Mouse (Mus musculus): ENCODE measurements at regions not wholly inside any gene's neighbourhood (a gene's known extent, or its start where the extent isn't known, plus 50 kb on each side); places are given as distances from the start of the nearest gene placed in this dataset.

DNA sequence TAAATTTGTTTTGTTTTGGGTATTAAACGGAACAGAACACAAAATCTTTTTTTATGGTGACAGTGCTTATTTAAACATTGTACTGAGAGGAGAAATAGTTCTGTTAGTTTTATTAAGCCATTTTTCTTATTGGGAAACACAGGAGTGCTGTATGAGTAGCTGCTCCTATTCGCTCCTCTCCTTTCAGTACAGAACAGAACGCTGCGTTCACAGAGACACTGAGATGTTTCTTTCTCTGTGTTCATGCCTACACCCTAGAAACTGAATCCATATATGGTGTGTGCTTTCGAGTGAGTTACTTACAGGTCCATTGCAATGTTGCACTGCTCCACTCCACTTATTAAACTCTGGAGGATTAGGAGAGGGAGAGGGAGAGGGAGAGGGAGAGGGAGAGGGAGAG lies 634.9 kb upstream of the Adamts5 start:
- Histone ChIP-seq H3K9me3 (replicated peaks) (no peaks in the 10 kb centered on the region), H3K27ac (no peak overlapping the region), H3K4me3 (no peak overlapping the region), H3K27me3 (no peaks in the 10 kb centered on the region), H3K9ac (no peak overlapping the region), H3K4me1 (no peaks in the 10 kb centered on the region), H3K36me3 (ENCODE audit: poor library complexity, severe bottlenecking) (no peaks in the 10 kb centered on the region), H3K4me2 (no peak overlapping the region)
- ATAC-seq: no peak
- 86% methylated on average over 5 of the region's 5 CpGs for WGBS

DNA sequence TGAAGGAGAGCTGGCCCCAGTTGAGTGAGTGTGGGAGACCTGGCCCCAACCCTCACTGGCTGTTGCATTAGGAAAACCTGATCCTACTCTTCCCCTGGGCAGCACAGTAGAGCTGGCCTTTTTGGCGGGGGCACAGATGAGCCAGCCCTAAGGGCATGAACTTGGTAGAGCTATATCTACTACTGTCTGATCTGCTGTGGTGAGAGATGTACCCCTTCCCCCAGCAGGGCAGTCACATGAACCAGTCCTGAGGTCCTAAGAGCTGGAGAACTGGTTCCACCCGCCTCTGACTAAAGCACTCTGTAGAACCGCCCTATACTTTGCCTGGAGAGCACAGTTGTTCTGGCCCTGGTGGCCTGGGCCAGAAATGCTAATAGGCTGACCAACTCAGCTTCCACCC lies 622.5 kb upstream of the Adamts5 start:
- Histone ChIP-seq H3K9ac (no peak overlapping the region), H3K4me1 (no peaks in the 10 kb centered on the region), H3K27ac (no peak overlapping the region), H3K4me3 (no peak overlapping the region), H3K9me3 (replicated peaks) (no peaks in the 10 kb centered on the region), H3K27me3 (no peaks in the 10 kb centered on the region), H3K36me3 (ENCODE audit: poor library complexity, severe bottlenecking) (no peaks in the 10 kb centered on the region), H3K4me2 (no peak overlapping the region)
- ATAC-seq: no peak
- 86% methylated on average over 3 of the region's 3 CpGs for WGBS

DNA sequence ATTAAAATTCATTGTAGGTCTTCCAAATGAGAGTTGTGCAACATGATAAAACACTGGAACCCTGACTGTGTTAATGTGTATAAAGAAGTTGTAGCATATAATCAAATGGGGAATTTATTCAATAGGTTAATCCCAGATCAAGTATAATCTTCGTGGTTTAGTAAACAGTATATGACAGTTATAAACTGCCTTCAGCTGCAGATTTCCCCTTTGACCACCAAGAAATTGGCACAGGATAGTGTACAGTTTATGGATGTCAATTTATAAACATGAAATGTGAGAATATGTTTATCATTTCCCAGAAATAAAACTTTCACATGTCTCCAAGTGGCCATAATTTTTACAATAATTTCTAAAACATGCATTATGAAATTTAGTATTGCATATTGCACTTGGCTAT lies 615.3 kb upstream of the Adamts5 start:
- H3K27me3 ChIP-seq: no peaks in the 10 kb centered on the region
- no peak overlapping the region for H3K9ac ChIP-seq
- no peak for ATAC-seq
- no peak overlapping the region for H3K4me3 ChIP-seq
- H3K4me1 ChIP-seq: peaks cover 4% of the 10 kb centered on the region; the same call in 1 of the 2 replicates
- no peak overlapping the region for H3K27ac ChIP-seq
- no peaks in the 10 kb centered on the region for H3K9me3 ChIP-seq (replicated peaks)
- H3K4me2 ChIP-seq: no peak overlapping the region
- 51% methylated on average over 1 of the region's 1 CpGs for WGBS
- H3K36me3 ChIP-seq (ENCODE audit: poor library complexity, severe bottlenecking): no peaks in the 10 kb centered on the region

DNA sequence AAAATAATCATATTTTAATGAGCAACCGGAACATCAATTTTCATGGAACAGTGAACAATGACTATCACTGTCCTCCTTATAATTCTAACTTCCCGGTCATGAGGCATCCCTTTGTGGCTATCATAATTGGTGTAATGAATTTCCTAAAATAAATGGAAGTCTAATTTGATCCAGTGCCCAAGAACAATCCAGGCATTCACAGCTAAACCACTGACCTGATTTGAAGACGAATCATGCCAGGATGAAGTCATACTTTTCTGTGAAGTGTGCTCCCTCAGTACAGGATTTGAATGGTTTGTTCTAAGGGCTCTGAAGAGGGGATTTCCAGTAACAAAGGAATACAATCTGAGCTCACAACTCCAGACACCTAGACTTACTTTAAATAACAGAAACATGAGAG lies 614.5 kb upstream of the Adamts5 start:
- no peaks in the 10 kb centered on the region for H3K36me3 ChIP-seq (ENCODE audit: poor library complexity, severe bottlenecking)
- peak; percentile 90 for ATAC-seq
- H3K9ac ChIP-seq: no peak overlapping the region
- no peak overlapping the region for H3K4me3 ChIP-seq
- no peaks in the 10 kb centered on the region for H3K27me3 ChIP-seq
- no peaks in the 10 kb centered on the region for H3K9me3 ChIP-seq (replicated peaks)
- WGBS: 25% methylated on average over 3 of the region's 3 CpGs
- no peak overlapping the region for H3K27ac ChIP-seq
- no peak overlapping the region for H3K4me2 ChIP-seq
- peaks cover 4% of the 10 kb centered on the region; the same call in 1 of the 2 replicates for H3K4me1 ChIP-seq

DNA sequence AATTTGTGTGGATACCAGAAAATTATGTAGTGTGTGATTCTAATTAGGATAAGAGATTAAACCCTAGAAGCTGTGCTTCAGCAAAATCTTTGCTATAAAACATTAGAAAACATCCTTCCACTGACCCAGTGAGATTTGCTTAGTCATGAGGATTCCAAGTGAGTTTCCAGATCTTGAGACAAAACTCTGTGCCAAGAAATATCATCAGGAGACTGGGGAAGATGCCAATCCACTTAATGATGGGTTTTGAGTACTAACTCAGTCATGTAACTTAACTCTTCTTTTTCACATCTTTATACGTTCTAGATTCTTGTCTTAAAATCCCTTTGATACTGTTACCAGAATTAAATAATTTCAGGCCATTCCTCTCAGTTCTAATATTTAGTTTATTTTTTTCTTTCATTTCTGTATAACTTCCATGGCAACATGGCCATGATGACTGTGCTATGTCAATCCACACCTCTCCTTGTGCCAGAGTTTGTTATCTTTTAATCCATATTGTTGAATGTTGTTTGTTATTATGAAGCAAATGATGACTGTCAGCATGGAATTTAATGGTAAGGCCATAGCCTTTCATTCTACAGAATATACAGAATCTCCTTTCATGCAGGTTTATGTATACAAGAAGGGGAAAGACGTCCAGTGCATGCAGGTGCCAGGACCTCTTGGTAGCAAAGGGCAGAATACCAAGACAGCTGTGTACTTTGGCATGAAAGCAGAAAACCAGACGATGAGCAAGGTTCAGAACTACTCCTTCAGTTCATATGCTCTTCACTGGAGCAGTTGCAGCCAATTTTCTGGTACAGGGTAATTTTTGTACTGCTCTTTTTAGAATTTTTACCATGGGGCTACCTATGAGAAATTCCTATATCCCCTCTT lies 599.7 kb upstream of the Adamts5 start:
- H3K27me3 ChIP-seq: no peaks in the 10 kb centered on the region
- H3K27ac ChIP-seq: no peak overlapping the region
- H3K9me3 ChIP-seq (replicated peaks): no peaks in the 10 kb centered on the region
- H3K4me3 ChIP-seq: no peak overlapping the region
- H3K4me2 ChIP-seq: no peak overlapping the region
- 74% methylated on average over 3 of the region's 3 CpGs for WGBS
- H3K4me1 ChIP-seq: no peaks in the 10 kb centered on the region
- ATAC-seq: no peak
- no peak overlapping the region for H3K9ac ChIP-seq
- H3K36me3 ChIP-seq (ENCODE audit: poor library complexity, severe bottlenecking): no peaks in the 10 kb centered on the region

DNA sequence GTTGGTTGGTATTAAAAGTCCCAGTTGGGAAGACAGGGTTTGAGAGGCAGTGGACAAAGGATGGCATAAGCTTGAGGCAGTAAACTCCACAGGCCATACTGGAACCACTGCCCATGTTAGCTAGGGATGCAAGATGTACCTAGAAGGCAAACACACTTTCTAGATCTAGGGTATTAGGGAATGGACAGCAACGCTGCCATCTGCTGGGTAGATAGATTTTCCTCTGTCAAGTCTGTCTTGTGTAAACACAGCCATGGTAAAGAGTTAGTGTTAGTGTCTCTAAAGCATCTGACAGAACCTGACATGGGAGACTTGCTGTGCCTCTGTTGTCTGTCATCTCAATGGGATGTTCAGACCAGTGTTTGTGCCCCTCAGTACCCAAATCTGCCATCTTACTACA lies 573.5 kb upstream of the Adamts5 start:
- Histone ChIP-seq H3K4me1 (no peaks in the 10 kb centered on the region), H3K4me2 (no peak overlapping the region), H3K36me3 (ENCODE audit: poor library complexity, severe bottlenecking) (no peaks in the 10 kb centered on the region), H3K27me3 (no peaks in the 10 kb centered on the region), H3K9me3 (replicated peaks) (no peaks in the 10 kb centered on the region), H3K9ac (no peak overlapping the region), H3K4me3 (no peak overlapping the region), H3K27ac (no peak overlapping the region)
- 75% methylated on average over 1 of the region's 1 CpGs for WGBS
- no peak for ATAC-seq

DNA sequence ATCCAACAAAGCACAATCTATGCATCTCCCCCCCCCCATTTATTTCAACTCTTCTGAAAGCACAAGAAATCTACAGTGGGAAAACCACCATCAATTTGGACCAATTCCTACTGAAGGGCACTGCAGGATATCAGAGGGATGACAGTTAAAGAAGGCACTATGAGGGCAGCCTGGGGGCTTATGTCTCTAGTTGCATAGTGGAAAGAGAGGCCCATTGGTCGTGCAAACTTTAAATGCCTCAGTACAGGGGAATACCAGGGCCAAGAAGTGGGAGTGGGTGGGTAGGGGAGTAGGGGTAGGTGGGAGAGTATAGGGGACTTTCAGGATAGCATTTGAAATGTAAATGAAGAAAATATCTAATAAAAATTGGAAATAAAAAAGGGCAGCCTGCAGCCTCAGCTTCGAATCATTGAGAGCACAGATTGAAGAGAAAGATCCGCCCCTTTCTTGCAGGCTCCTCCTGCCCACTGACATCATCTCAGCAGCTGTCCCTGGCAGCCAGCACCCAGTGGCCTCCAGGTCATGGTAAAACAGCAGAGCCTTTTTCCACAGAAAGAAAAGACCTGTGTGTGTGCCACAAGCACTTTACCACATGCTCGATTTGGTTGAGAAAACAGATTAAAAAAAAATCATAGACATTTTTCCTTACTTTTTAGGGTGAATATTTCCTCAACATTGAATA lies 571.6 kb upstream of the Adamts5 start:
- Histone ChIP-seq H3K27me3 (no peaks in the 10 kb centered on the region), H3K4me3 (no peak overlapping the region), H3K36me3 (ENCODE audit: poor library complexity, severe bottlenecking) (no peaks in the 10 kb centered on the region), H3K9ac (no peak overlapping the region), H3K27ac (no peak overlapping the region), H3K4me2 (no peak overlapping the region), H3K9me3 (replicated peaks) (no peaks in the 10 kb centered on the region), H3K4me1 (no peaks in the 10 kb centered on the region)
- peak; percentile 61; the same call in 1 of the 2 replicates for ATAC-seq
- WGBS: 51% methylated on average over 4 of the region's 4 CpGs

DNA sequence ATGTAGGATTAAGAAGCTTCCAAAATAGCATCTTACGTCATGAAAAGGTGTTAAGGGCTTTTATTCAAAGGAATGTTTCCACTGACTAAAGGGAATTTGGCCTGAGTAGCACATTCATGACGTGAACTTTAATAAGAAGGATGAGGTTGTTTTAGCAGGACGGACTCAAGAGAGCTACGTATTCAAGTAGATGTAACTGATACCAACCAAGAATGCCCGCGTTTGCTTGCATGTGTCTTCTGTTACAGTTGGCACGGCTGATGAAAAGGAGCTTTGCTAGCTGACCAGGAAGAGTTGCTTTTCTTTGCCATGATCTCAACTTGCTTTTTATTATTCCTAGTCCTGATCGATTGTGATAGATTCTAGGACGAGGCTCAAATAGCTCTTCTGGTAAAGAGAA lies 559.4 kb upstream of the Adamts5 start:
- Histone ChIP-seq H3K4me2 (no peak overlapping the region), H3K9ac (no peak overlapping the region), H3K27ac (no peak overlapping the region), H3K36me3 (ENCODE audit: poor library complexity, severe bottlenecking) (no peaks in the 10 kb centered on the region), H3K4me3 (no peak overlapping the region), H3K27me3 (no peaks in the 10 kb centered on the region), H3K9me3 (replicated peaks) (no peaks in the 10 kb centered on the region), H3K4me1 (no peaks in the 10 kb centered on the region)
- no peak for ATAC-seq
- WGBS: 81% methylated on average over 9 of the region's 9 CpGs

DNA sequence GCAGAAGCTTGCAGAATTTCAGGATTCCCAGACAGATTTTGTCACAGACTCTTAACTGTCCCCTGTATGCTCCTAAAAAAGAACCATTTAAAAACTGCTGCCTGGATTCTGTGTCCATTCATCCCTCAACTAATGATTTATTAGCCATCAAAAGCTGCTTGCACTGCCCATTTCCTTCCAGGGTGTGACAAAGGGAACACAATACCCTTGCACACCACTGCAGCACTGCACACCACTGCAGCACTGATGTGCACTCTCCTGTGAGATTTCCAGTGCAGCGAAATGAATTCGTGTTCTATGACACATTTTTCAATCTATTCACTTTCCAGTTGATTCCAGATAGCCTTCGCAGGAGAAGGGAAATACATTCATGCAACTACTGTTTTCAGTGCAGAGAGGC lies 555.0 kb upstream of the Adamts5 start:
- H3K4me1 ChIP-seq: no peaks in the 10 kb centered on the region
- no peaks in the 10 kb centered on the region for H3K9me3 ChIP-seq (replicated peaks)
- no peak overlapping the region for H3K9ac ChIP-seq
- no peaks in the 10 kb centered on the region for H3K36me3 ChIP-seq (ENCODE audit: poor library complexity, severe bottlenecking)
- no peak overlapping the region for H3K4me3 ChIP-seq
- H3K27me3 ChIP-seq: no peaks in the 10 kb centered on the region
- H3K27ac ChIP-seq: no peak overlapping the region
- WGBS: 73% methylated on average over 3 of the region's 3 CpGs
- no peak overlapping the region for H3K4me2 ChIP-seq
- no peak for ATAC-seq

DNA sequence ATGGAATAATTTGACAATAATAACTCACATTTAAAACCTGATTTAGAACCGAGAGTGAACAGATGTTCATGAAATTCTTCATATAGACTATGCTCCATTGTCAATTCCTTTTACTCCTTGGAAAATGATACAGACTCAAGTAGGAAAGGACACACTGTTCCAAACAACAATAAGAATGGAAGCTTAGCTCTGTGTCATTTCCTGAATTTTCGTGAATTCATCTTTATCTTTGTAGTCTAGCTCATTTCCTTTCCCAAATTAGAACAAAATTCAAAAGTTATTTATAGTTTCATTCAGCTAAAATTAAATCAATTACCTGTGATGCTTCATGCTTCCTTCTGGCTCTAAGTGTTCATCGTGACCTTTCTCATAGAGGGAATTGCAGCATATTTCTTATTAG lies 553.2 kb upstream of the Adamts5 start:
- Histone ChIP-seq H3K27ac (no peak overlapping the region), H3K27me3 (no peaks in the 10 kb centered on the region), H3K4me1 (no peaks in the 10 kb centered on the region), H3K4me3 (no peak overlapping the region), H3K4me2 (no peak overlapping the region), H3K9ac (no peak overlapping the region), H3K36me3 (ENCODE audit: poor library complexity, severe bottlenecking) (no peaks in the 10 kb centered on the region), H3K9me3 (replicated peaks) (no peaks in the 10 kb centered on the region)
- 72% methylated on average over 3 of the region's 3 CpGs for WGBS
- no peak for ATAC-seq

DNA sequence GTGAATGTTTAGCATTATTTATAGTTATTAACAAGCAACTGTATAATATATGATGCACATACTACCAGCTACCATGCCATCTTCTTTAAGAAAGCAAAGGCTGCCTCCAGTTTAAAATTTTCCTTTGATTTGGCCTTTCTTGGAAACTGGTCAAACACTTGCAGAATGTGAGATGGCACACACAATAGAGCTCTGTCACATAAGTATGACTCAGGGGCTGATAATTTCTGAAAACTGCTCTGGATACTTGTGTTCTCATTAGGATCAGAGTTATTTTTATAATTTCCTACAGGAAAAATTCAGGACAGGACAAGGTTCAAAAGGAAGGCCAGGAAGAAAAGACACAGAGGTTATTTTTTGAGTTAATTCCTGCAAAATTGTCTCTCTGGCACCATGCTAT lies 552.4 kb upstream of the Adamts5 start:
- H3K4me3 ChIP-seq: no peak overlapping the region
- H3K36me3 ChIP-seq (ENCODE audit: poor library complexity, severe bottlenecking): no peaks in the 10 kb centered on the region
- no peak overlapping the region for H3K27ac ChIP-seq
- H3K4me1 ChIP-seq: no peaks in the 10 kb centered on the region
- no peak overlapping the region for H3K9ac ChIP-seq
- no peaks in the 10 kb centered on the region for H3K9me3 ChIP-seq (replicated peaks)
- no peaks in the 10 kb centered on the region for H3K27me3 ChIP-seq
- no peak for ATAC-seq
- H3K4me2 ChIP-seq: no peak overlapping the region

DNA sequence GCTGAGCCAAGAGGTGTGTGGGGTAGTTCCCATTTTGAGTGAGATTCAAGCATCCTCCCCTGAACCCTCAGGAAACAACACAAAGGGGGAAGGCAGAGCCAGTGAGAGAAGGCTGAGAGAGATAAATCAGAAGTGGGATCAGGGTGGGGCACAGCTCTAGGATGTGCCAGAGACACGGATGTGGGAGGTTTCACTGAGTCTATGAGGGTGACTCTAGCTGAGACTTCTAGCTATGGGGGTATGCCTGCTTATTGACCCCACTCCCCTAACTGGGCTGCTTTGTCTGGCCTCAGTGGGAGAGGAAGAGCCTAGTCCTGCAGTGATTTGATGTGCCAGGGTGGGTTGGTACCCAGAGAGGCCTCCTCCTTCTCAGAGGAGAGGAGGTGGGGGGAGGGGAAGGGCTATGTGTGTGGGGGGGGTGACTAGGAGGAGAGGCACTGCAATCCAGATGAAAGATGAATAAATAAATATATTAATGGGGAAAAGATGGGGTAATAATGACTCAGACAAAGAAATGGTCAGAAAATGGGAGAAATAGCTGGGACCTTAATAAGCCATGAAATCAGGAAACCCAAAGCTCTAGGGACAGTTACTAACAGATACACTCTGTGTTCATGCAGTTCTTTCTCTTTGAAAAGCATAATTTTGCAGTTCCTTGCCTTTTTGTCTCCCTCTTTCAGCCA lies 547.0 kb upstream of the Adamts5 start:
- ATAC-seq: no peak

More for the DNA sequence above, 547.0 kb upstream of the Adamts5 start:
- H3K4me2 ChIP-seq: no peak overlapping the region
- H3K9ac ChIP-seq: no peak overlapping the region
- no peak overlapping the region for H3K27ac ChIP-seq
- H3K9me3 ChIP-seq (replicated peaks): no peaks in the 10 kb centered on the region
- no peaks in the 10 kb centered on the region for H3K36me3 ChIP-seq (ENCODE audit: poor library complexity, severe bottlenecking)
- H3K27me3 ChIP-seq: no peaks in the 10 kb centered on the region
- H3K4me1 ChIP-seq: no peaks in the 10 kb centered on the region
- H3K4me3 ChIP-seq: no peak overlapping the region
- WGBS: 26% methylated on average over 1 of the region's 1 CpGs
